36 mouse cellular contexts compared by ENCODE assay signal in genomic region chr2:25477541-25477940, GRCm38 (mm10). TPM values are rescaled to one million over a fixed set of nuclear protein-coding genes. Genes with fewer than 3 reads are reported as not detected.
"Had no signal": no experiment of that assay in that cellular context is flagged by ENCODE, and none has a peak within 500 bp of the region (broad histone marks: within the 10 kb centered on the region; RNA-seq: fewer than 3 reads in every experiment).

No protein-coding gene starts in this region.

- H3K4me2 ChIP-seq: heart, embryonic 11.5 days; heart, embryonic 13.5 days; heart, embryonic 15.5 days; hindbrain, embryonic 13.5 days; hindbrain, embryonic 15.5 days; kidney, embryonic 15.5 days; limb, embryonic 13.5 days; limb, embryonic 15.5 days; liver, embryonic 12.5 days had no signal

- ATAC-seq: intestine, embryonic 16.5 days; liver, embryonic 12.5 days had no signal

- H3K27ac ChIP-seq: heart, embryonic 13.5 days; heart, embryonic 15.5 days; hindbrain, embryonic 13.5 days; hindbrain, embryonic 15.5 days; hindbrain, postnatal 0 days; kidney, embryonic 15.5 days; kidney, postnatal 0 days; limb, embryonic 13.5 days; limb, embryonic 15.5 days; liver, embryonic 12.5 days; liver, embryonic 14.5 days had no signal

- H3K4me1 ChIP-seq: heart, embryonic 15.5 days; hindbrain, embryonic 13.5 days; hindbrain, embryonic 15.5 days; kidney, embryonic 15.5 days; limb, embryonic 13.5 days; limb, embryonic 15.5 days; liver, embryonic 12.5 days had no signal

- H3K4me3 ChIP-seq: heart, adult 2 months; heart, embryonic 13.5 days; heart, embryonic 15.5 days; hindbrain, embryonic 13.5 days; hindbrain, embryonic 15.5 days; kidney, embryonic 15.5 days; limb, embryonic 13.5 days; limb, embryonic 15.5 days; liver, embryonic 12.5 days had no signal

- H3K9me3 ChIP-seq: heart, embryonic 13.5 days; heart, embryonic 15.5 days; hindbrain, embryonic 13.5 days; hindbrain, embryonic 15.5 days; kidney, embryonic 15.5 days; limb, embryonic 13.5 days; limb, embryonic 15.5 days; liver, embryonic 12.5 days had no signal

- DNase-seq: gastrocnemius, postnatal 10 days; heart, postnatal 14 days; heart, postnatal 36 days; kidney, adult 11 months; kidney, postnatal 14 days had no signal

- H3K36me3 ChIP-seq: heart, embryonic 13.5 days; heart, embryonic 15.5 days; hindbrain, embryonic 13.5 days; hindbrain, embryonic 15.5 days; kidney, embryonic 15.5 days; limb, embryonic 13.5 days; limb, embryonic 15.5 days; liver, embryonic 12.5 days had no signal

- H3K9ac ChIP-seq: heart, embryonic 13.5 days; heart, embryonic 15.5 days; hindbrain, embryonic 13.5 days; hindbrain, embryonic 15.5 days; kidney, embryonic 15.5 days; limb, embryonic 13.5 days; limb, embryonic 15.5 days; liver, embryonic 12.5 days; liver, embryonic 14.5 days had no signal

- H3K27me3 ChIP-seq: hindbrain, embryonic 15.5 days; kidney, embryonic 15.5 days; limb, embryonic 15.5 days had no signal

RNA-seq across cellular contexts. Expression of gene Ptgds, which starts 7.7 kb away (rescaled TPM):
- total RNA-seq: gastrocnemius, adult 18-20 months; gastrocnemius, postnatal 25 days had no signal
- polyA plus RNA-seq: limb, embryonic 11.5 days had no signal

RNA-seq across cellular contexts. Expression of gene Lcn12, which starts 16.2 kb away (rescaled TPM):
- total RNA-seq: gastrocnemius, adult 18-20 months; gastrocnemius, postnatal 10 days; gastrocnemius, postnatal 25 days; heart, adult 2 months; heart, postnatal 14 days; heart, postnatal 36 days; hematopoietic stem cell, adult 5-6 weeks; hindbrain, postnatal 0 days; layer of hippocampus, adult 18-20 months; layer of hippocampus, postnatal 10 days; layer of hippocampus, postnatal 25 days; left cerebral cortex, adult 8-10 months; left cerebral cortex, postnatal 10 days; left cerebral cortex, postnatal 25 days; left cerebral cortex, postnatal 4 days; liver, adult 2 months had no signal
- polyA plus RNA-seq: heart, adult 2 months; heart, embryonic 11.5 days; heart, embryonic 13.5 days; heart, embryonic 15.5 days; heart, postnatal 0 days; hindbrain, embryonic 11.5 days; hindbrain, embryonic 13.5 days; hindbrain, embryonic 15.5 days; hindbrain, postnatal 0 days; intestine, embryonic 14.5 days; intestine, embryonic 16.5 days; kidney, adult 2 months; kidney, embryonic 15.5 days; kidney, postnatal 0 days; large intestine, adult 2 months; limb, embryonic 11.5 days; limb, embryonic 13.5 days; limb, embryonic 15.5 days; liver, embryonic 12.5 days; liver, embryonic 14.5 days had no signal

RNA-seq across cellular contexts. Expression of gene Clic3, which starts 20.9 kb away (rescaled TPM):
- total RNA-seq: hematopoietic stem cell, adult 5-6 weeks had no signal
- polyA plus RNA-seq: limb, embryonic 11.5 days had no signal
